Mouse (Mus musculus) forebrain, embryonic 13.5 days (tissue): ENCODE results near the gene Fis1. TPM values are rescaled to one million over a fixed set of nuclear protein-coding genes. Genes with fewer than 3 reads are reported as not detected.
A peak's percentile ranks its signal among the peaks of the same experiment; 100 is the strongest.

ENCODE experiments used
- ATAC-seq: fragments of 200-750 bp; cut with Nextera tagmentation; 2 replicates; pipeline ENCODE4 v1.8.0; 2017
- H3K27ac ChIP-seq: fragments of 300-500 bp; sonication (generic); 2 replicates; pipeline ENCODE4 v1.5.1; 2015; ENCODE audit warnings: inconsistent platforms, mild to moderate bottlenecking, moderate library complexity
- H3K27me3 ChIP-seq: fragments of 300-500 bp; sonication (generic); 2 replicates; pipeline ENCODE4 v1.6.1; 2015; ENCODE audit warnings: mild to moderate bottlenecking, inconsistent platforms
- H3K36me3 ChIP-seq: fragments of 300-500 bp; sonication (generic); 2 replicates; pipeline ENCODE4 v1.6.1; 2015; ENCODE audit warnings: mild to moderate bottlenecking, inconsistent platforms; ENCODE audit not compliant: poor library complexity, severe bottlenecking
- H3K4me1 ChIP-seq: fragments of 300-500 bp; sonication (generic); 2 replicates; pipeline ENCODE4 v1.6.1; 2015; ENCODE audit warnings: inconsistent platforms
- H3K4me2 ChIP-seq: fragments of 300-500 bp; sonication (generic); 2 replicates; pipeline ENCODE4 v1.6.1; 2015; ENCODE audit warnings: inconsistent platforms, mild to moderate bottlenecking, moderate library complexity
- H3K4me3 ChIP-seq: fragments of 300-500 bp; sonication (generic); 2 replicates; pipeline ENCODE4 v1.5.1; 2015; ENCODE audit warnings: mild to moderate bottlenecking, inconsistent platforms
- H3K9ac ChIP-seq: fragments of 300-500 bp; sonication (generic); 2 replicates; pipeline ENCODE4 v1.6.1; 2015; ENCODE audit warnings: mild to moderate bottlenecking, inconsistent platforms
- H3K9me3 ChIP-seq: fragments of 300-500 bp; sonication (generic); replicated peaks from 2 replicates; pipeline ENCODE4 v1.6.1; 2016; ENCODE audit warnings: inconsistent platforms
- WGBS: fragments of 180-500 bp; shearing (Covaris S2); methylation state at CpG from one replicate; pipeline ENCODE4 v1.1.7; 2015; 5-methylcytosine and 5-hydroxymethylcytosine counted together
- polyA plus RNA-seq: library from polyadenylated mRNA; unstranded; fragments of >200 nt; fragmentation: Nextera tagmentation; extraction: Ambion mirVana; gene quantifications from 2 replicates; pipeline ENCODE4 v1.2.1, GENCODE M21; 2015

The Fis1 gene
- polyA plus RNA-seq, 1 experiment from 2014 or later = 357 TPM

DNA sequence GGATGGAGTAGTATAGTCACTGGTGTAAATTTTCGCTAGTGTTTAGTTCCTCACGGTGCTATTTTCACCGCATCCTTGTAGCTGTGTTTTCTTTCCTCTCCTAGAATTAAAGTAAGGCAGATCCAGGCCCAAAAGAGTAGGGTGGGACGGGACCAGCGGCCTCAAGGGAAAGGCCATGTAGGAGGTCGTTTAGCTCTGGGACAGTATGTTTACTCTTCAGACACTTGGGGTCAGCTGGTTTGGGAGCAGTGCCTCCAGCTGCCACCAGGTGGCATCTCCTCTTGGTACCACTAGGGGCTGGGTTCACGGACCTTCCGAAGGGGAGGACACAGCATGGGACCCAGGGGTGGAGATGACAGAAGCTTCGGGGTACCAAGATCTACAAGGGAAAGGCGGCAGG, 9.4 kb downstream of the Fis1 start:
- peak; percentile 60 for ATAC-seq
- no peaks in the 10 kb centered on the region for H3K9me3 ChIP-seq
- H3K27ac ChIP-seq = peak overlapping the region; percentile 87
- H3K36me3 ChIP-seq = peaks cover 49% of the 10 kb centered on the region
- peak overlapping the region; percentile 73 for H3K4me2 ChIP-seq
- peak overlapping the region; percentile 74 for H3K9ac ChIP-seq
- peaks cover 16% of the 10 kb centered on the region for H3K4me1 ChIP-seq
- no peaks in the 10 kb centered on the region for H3K27me3 ChIP-seq
- H3K4me3 ChIP-seq = peak overlapping the region; percentile 60
- WGBS = 2% methylated on average over 10 of the region's 10 CpGs

DNA sequence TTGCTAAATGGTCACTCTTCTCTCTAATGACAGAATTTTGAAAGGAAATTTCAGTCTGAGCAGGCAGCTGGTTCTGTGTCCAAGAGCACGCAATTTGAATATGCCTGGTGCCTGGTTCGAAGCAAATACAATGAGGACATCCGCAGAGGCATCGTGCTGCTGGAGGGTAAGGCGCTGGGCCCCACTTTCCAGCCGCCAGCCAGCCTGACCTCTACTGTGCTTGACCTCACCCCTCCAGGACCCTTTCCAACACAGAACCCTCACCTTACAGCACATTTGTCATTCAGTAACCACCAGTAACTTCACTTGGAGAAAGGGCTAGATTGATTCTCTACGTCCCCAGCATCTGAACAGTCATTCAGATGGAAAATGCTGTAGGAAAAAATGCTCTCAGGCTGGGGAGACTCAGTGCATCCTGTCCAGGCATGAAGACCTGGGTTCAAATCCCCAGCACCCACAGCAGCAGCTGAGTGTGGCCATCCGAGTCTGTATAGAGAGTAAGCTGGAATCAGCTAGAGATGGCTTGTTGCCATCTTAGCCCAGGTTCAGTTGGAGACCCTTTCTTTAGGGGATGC, 10.0 kb downstream of the Fis1 start:
- Histone ChIP-seq H3K4me1 (peaks cover 16% of the 10 kb centered on the region), H3K9me3 (no peaks in the 10 kb centered on the region), H3K4me3 (peak overlapping the region; percentile 60), H3K27me3 (no peaks in the 10 kb centered on the region), H3K27ac (peak overlapping the region; percentile 87), H3K36me3 (peaks cover 50% of the 10 kb centered on the region), H3K9ac (peak overlapping the region; percentile 74), H3K4me2 (peak overlapping the region; percentile 73)
- 69% methylated on average over 8 of the region's 8 CpGs for WGBS
- no peak for ATAC-seq

DNA sequence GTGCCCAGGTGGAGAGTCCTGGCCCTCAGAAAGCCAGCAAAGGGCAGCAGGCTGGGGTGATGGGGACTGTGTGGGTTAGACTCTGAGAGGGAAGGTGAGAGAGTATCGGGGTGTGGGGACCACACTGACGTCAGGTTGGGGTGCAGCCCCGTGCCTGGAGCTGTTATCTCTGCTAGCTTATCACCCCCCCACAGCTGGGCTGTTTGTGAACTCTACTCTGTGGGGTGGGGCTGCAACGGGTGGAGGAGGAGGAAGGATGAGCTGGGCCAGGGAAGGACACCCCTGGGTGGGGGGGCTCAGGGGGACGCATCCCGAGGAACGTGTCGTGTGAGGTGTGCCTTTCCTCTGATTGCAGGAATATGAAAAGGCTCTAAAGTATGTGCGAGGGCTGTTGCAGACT, 12.1 kb downstream of the Fis1 start:
- 93% methylated on average over 9 of the region's 9 CpGs for WGBS
- Histone ChIP-seq H3K9ac (no peak overlapping the region), H3K36me3 (peaks cover 54% of the 10 kb centered on the region), H3K4me2 (no peak overlapping the region), H3K27ac (no peak overlapping the region), H3K4me3 (no peak overlapping the region), H3K4me1 (peaks cover 16% of the 10 kb centered on the region), H3K9me3 (no peaks in the 10 kb centered on the region), H3K27me3 (no peaks in the 10 kb centered on the region)
- ATAC-seq = no peak

DNA sequence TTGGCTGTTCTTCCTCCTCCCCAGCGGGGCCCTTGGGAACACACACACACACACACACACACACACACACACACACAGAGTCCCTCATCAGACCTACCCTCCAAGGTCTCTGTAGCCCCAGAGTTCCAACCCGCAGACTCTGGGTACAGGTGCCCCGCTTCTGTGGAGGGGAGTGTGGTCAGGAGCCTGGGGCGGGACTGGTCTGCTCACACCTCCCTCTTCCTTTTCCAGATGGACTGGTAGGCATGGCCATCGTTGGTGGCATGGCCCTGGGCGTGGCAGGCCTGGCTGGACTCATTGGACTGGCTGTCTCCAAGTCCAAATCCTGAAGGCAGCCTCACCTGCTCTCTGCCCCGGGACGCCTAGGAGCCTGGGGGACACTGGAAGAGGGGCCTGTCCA, 12.6 kb downstream of the Fis1 start:
- no peaks in the 10 kb centered on the region for H3K27me3 ChIP-seq
- no peaks in the 10 kb centered on the region for H3K9me3 ChIP-seq
- peaks cover 54% of the 10 kb centered on the region for H3K36me3 ChIP-seq
- WGBS = 89% methylated on average over 8 of the region's 8 CpGs
- H3K4me3 ChIP-seq = no peak overlapping the region
- no peak overlapping the region for H3K27ac ChIP-seq
- no peak for ATAC-seq
- H3K4me1 ChIP-seq = peaks cover 16% of the 10 kb centered on the region
- H3K9ac ChIP-seq = no peak overlapping the region
- H3K4me2 ChIP-seq = no peak overlapping the region

DNA sequence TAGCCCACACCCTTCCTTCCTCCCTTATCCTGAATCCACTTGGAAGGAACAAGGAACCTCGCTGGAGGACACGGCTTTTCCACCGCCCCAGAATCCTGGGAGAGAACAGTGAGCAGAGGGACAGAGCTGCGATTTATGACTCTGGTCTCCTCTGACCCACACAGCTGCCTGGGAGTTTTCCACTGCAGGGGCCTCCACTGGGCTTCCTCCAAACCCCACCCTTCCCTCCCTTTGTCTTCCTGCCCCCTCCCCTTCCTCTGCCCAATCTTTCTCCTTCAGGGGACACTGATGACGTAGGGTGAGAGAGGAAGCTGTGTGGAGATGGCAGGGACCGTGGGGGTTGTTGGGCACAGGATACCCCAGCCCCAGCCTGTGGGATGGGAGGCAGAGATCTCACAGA, 13.3 kb downstream of the Fis1 start, which contains the start of gene Cldn15:
TSS of gene Cldn15 (plus strand) at position 286 of the 400 bp plus-strand sequence.
- H3K36me3 ChIP-seq = peaks cover 54% of the 10 kb centered on the region
- H3K9ac ChIP-seq = no peak within 1 kb of the TSS
- 84% methylated on average over 6 of the region's 6 CpGs for WGBS
- no peak within 1 kb of the TSS for H3K27ac ChIP-seq
- no peaks in the 10 kb centered on the region for H3K9me3 ChIP-seq
- no peak for ATAC-seq
- H3K4me3 ChIP-seq = no peak within 1 kb of the TSS
- no peaks in the 10 kb centered on the region for H3K27me3 ChIP-seq
- H3K4me2 ChIP-seq = no peak within 1 kb of the TSS
- H3K4me1 ChIP-seq = peaks cover 13% of the 10 kb centered on the region

DNA sequence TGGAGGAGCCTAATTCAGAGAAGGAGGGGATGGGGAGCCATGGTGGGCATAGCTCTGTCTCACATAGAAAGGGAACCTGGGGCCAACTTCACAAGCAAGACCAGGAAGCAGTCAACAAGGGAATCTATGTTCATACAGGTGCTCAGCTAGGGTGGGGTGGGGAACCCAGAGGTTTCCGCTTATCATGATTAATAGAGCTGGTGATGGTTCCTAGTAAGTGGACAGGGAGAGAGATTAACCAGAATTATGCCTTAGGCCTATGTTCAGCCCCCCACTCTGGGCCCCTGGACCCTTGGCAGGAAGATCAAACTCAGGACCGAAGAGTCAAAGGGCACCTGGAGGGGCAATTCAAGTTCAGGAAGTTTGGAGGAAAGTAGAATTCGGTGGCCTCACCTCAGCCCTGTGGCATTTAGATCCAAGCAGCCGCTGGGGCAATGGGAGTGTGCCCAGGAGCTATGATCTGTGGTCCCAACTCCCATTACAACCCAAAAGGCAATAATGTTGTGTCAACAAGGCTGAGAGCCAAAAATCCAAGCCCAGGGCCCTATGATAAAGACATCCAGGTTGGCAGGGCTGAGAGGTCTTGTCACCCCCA, 13.9 kb downstream of the Fis1 start:
- Histone ChIP-seq H3K4me2 (no peak overlapping the region), H3K4me1 (peaks cover 9% of the 10 kb centered on the region), H3K9ac (no peak overlapping the region), H3K27me3 (no peaks in the 10 kb centered on the region), H3K27ac (no peak overlapping the region), H3K36me3 (peaks cover 54% of the 10 kb centered on the region), H3K4me3 (no peak overlapping the region), H3K9me3 (no peaks in the 10 kb centered on the region)
- WGBS = 95% methylated on average over 4 of the region's 4 CpGs
- ATAC-seq = no peak

DNA sequence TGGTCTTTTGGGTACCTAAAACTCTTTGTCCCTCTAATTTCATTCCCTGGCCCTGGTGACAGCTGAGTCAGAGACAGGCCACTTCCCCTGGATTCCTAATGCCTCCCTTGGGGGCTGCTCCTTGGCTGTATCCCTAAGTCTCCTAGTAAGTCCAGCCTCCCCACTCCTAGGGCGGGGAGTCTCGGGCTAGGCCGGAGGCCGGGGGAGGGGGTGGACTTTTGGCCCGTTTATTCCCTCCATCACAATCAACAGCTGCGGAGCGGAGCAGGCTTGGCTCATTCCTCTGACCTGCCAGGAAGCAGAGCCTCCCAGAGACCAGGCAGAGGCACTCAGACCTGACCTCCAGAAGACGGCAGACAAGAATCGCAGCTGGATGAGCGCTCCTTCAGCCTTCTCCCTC, 14.5 kb downstream of the Fis1 start:
- Histone ChIP-seq H3K27me3 (no peaks in the 10 kb centered on the region), H3K36me3 (peaks cover 54% of the 10 kb centered on the region), H3K9me3 (no peaks in the 10 kb centered on the region), H3K9ac (no peak overlapping the region), H3K4me3 (no peak overlapping the region), H3K27ac (no peak overlapping the region), H3K4me1 (peaks cover 8% of the 10 kb centered on the region), H3K4me2 (no peak overlapping the region)
- 80% methylated on average over 10 of the region's 10 CpGs for WGBS
- ATAC-seq = no peak

DNA sequence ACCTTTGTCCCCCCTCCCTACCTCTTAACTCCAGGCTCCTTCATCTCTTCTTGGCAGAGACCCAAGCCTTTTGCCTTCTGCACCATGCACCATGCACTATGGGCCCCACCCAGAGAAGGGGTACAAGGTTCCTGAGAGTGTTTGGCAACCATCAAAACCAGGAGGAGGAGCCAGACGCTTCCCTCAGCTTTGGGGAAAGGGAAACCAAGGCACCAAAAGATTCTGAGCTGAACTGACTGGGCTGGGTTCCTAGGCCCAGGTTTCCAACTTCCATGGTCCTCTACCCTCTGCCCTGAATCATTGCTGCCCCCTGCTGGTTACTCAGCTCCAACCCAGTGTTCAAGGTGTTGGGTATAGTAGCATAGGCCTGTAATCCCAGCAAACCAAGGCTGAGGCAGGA, 17.6 kb downstream of the Fis1 start:
- Histone ChIP-seq H3K9me3 (no peaks in the 10 kb centered on the region), H3K9ac (no peak overlapping the region), H3K4me1 (no peaks in the 10 kb centered on the region), H3K27me3 (no peaks in the 10 kb centered on the region), H3K4me2 (no peak overlapping the region), H3K4me3 (no peak overlapping the region), H3K36me3 (peaks cover 26% of the 10 kb centered on the region), H3K27ac (no peak overlapping the region)
- WGBS = 63% methylated on average over 1 of the region's 1 CpGs
- no peak for ATAC-seq

DNA sequence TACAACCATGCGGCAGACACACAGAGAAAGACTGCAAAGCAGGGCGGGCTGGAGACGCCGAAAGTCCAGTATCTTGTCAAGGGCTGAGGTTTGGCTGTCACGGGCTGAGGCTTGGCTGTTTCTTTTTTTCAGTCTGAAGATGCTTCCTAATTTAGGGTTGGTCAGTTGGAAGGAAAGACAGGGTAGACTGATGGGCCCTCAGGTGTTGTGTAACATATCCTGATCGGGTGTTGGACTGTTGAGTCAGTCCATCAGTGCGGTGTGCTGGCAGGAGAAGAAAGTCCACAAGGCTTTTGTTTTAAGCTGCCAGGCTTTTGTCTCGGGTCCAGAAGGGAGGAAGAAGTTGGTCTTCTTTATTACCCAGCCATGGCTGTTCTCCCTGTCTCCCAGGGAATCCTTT, 20.6 kb downstream of the Fis1 start:
- H3K27ac ChIP-seq = no peak overlapping the region
- WGBS = 77% methylated on average over 8 of the region's 8 CpGs
- H3K36me3 ChIP-seq = no peaks in the 10 kb centered on the region
- no peak overlapping the region for H3K4me2 ChIP-seq
- H3K4me3 ChIP-seq = no peak overlapping the region
- H3K9me3 ChIP-seq = no peaks in the 10 kb centered on the region
- H3K9ac ChIP-seq = no peak overlapping the region
- no peak for ATAC-seq
- no peaks in the 10 kb centered on the region for H3K27me3 ChIP-seq
- H3K4me1 ChIP-seq = no peaks in the 10 kb centered on the region

DNA sequence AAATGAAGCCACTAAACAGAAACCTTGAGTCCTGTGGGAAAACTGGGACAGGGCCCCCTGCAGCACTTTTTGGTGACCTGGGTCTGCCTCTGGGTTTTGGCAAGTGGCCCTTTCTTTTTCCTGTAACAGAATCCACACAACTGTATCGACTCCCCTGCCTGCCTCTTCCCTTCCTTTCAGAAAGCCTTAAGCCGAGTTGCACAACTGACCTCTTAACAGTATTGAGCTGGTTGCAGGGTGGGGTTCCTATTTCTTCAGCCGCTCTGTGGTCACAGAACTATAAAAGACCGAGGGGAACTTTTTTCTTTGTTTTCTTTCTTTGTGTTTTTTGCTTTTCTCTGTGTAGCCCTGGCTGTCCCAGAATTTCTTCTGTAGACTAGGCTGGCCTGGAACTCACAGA, 24.7 kb downstream of the Fis1 start:
- Histone ChIP-seq H3K27ac (no peak overlapping the region), H3K9me3 (no peaks in the 10 kb centered on the region), H3K36me3 (peaks cover 23% of the 10 kb centered on the region), H3K4me2 (no peak overlapping the region), H3K4me1 (no peaks in the 10 kb centered on the region), H3K4me3 (no peak overlapping the region), H3K9ac (no peak overlapping the region), H3K27me3 (no peaks in the 10 kb centered on the region)
- WGBS = 73% methylated on average over 4 of the region's 4 CpGs
- no peak for ATAC-seq

DNA sequence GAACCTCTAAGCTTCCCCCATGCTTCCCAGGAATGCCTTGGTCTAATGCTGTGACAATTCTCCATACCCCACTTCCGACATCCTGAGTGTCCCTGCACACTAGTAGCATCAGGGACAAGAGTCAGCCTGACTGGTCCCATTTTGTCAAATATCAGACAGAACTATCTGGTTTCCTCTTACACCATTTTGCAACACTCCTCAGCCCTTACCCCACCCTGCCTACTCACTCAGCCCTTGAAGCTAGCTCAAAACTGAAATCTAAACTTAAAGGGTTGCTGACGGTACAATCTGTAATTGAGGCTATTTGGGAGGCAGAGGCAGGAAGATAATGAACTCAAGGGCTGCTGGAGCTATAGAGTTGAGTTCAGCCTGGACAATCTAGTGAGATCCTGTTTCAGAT, 26.7 kb downstream of the Fis1 start:
- Histone ChIP-seq H3K4me3 (no peak overlapping the region), H3K36me3 (peaks cover 41% of the 10 kb centered on the region), H3K4me2 (no peak overlapping the region), H3K9me3 (no peaks in the 10 kb centered on the region), H3K4me1 (no peaks in the 10 kb centered on the region), H3K9ac (no peak overlapping the region), H3K27ac (no peak overlapping the region), H3K27me3 (no peaks in the 10 kb centered on the region)
- ATAC-seq = no peak
- WGBS = 84% methylated on average over 2 of the region's 2 CpGs

DNA sequence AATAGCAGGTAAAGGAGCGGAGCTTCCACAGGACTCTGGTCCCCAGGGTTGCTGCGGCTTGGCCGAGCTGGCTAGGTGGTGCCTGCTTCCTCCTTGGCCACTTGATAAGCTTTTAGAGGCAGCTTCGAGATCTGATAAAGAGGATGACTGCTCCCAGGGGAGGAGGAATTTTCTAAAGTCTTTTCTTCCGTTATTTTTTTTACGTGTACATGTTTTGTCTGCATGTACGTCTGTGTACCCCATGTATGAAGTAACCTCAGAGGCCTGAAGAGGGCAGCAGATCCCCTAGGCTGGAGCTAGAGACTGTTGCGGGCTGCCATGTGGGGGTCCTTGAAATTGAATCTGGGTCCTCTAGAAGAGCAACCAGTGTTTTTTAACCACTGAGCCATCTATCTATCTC, 27.9 kb downstream of the Fis1 start:
- H3K4me1 ChIP-seq = peaks cover 5% of the 10 kb centered on the region
- WGBS = 88% methylated on average over 8 of the region's 8 CpGs

More for the DNA sequence above, 27.9 kb downstream of the Fis1 start:
- H3K36me3 ChIP-seq = peaks cover 42% of the 10 kb centered on the region
- no peak overlapping the region for H3K9ac ChIP-seq
- H3K4me2 ChIP-seq = no peak overlapping the region
- no peaks in the 10 kb centered on the region for H3K27me3 ChIP-seq
- H3K9me3 ChIP-seq = no peaks in the 10 kb centered on the region
- ATAC-seq = no peak
- no peak overlapping the region for H3K27ac ChIP-seq
- no peak overlapping the region for H3K4me3 ChIP-seq
